Mouse (Mus musculus): ENCODE results near the gene Fkbp1b. TPM values are rescaled to one million over a fixed set of nuclear protein-coding genes. Genes with fewer than 3 reads are reported as not detected.
A peak's percentile ranks its signal among the peaks of the same experiment; 100 is the strongest.
"Not testable (repeated sequence)": the region's sequence is repeated elsewhere in the genome, so short reads cannot be mapped to it uniquely, and the experiment has no call there.

The Fkbp1b gene
- polyA plus RNA-seq, 1 experiment from 2014 or later: 7.5 TPM

GRCm38 (mm10) chr12:4836959-4837358 lies 4.4 kb downstream of the Fkbp1b start:
- no peak overlapping the region for H3K9ac ChIP-seq (ENCODE audit: low read length)
- no peak overlapping the region for H3K4me3 ChIP-seq (replicated peaks; ENCODE audit: low read length)
- H3K9me3 ChIP-seq (replicated peaks; ENCODE audit: control insufficient read depth, low read length): no peaks in the 10 kb centered on the region
- WGBS: 27% methylated on average over 4 of the region's 4 CpGs
- no peak overlapping the region for H3K27ac ChIP-seq (ENCODE audit: low read length)
- ATAC-seq (ENCODE audit: insufficient read depth, low FRiP score): no peak
- no peaks in the 10 kb centered on the region for H3K4me1 ChIP-seq (ENCODE audit: control insufficient read depth, insufficient read depth, low read length)
- H3K4me2 ChIP-seq (ENCODE audit: low read depth, low read length): no peak overlapping the region
- 0 out of 2 replicates have a peak, but pooled peaks cover 4% of the 10 kb centered on the region for H3K36me3 ChIP-seq (ENCODE audit: control insufficient read depth, insufficient read depth, low read length)
- no peaks in the 10 kb centered on the region for H3K27me3 ChIP-seq (ENCODE audit: control insufficient read depth, insufficient read depth, low read length)

GRCm38 (mm10) chr12:4827256-4827655 lies 14.1 kb downstream of the Fkbp1b start:
- no peaks in the 10 kb centered on the region for H3K9me3 ChIP-seq (replicated peaks; ENCODE audit: control insufficient read depth, low read length)

GRCm38 (mm10) chr12:4817361-4818101 lies 23.9 kb downstream of the Fkbp1b start, which contains the start of gene Sf3b6:
Gene Sf3b6, plus strand, starts transcription at chr12:4817544.
- peak; percentile 98 for ATAC-seq (ENCODE audit: insufficient read depth, low FRiP score)
- no peaks in the 10 kb centered on the region for H3K9me3 ChIP-seq (replicated peaks; ENCODE audit: control insufficient read depth, low read length)
- H3K36me3 ChIP-seq (ENCODE audit: control insufficient read depth, insufficient read depth, low read length): no peaks in the 10 kb centered on the region
- H3K4me2 ChIP-seq (ENCODE audit: low read depth, low read length): peak within 1 kb of the TSS; percentile 83
- peak within 1 kb of the TSS; percentile 84 for H3K9ac ChIP-seq (ENCODE audit: low read length)
- H3K4me1 ChIP-seq (ENCODE audit: control insufficient read depth, insufficient read depth, low read length): peaks cover 10% of the 10 kb centered on the region
- H3K4me3 ChIP-seq (replicated peaks; ENCODE audit: low read length): peak within 1 kb of the TSS; percentile 60
- peak within 1 kb of the TSS; percentile 95 for H3K27ac ChIP-seq (ENCODE audit: low read length)
- under 1% methylated on average over 49 of the region's 49 CpGs for WGBS
- H3K27me3 ChIP-seq (ENCODE audit: control insufficient read depth, insufficient read depth, low read length): no peaks in the 10 kb centered on the region

More at GRCm38 (mm10) chr12:4827256-4827655, 14.1 kb downstream of the Fkbp1b start:
- no peak for ATAC-seq (ENCODE audit: insufficient read depth, low FRiP score)
- Histone ChIP-seq H3K36me3 (ENCODE audit: control insufficient read depth, insufficient read depth, low read length) (peaks cover 11% of the 10 kb centered on the region; the same call in 1 of the 2 replicates), H3K27me3 (ENCODE audit: control insufficient read depth, insufficient read depth, low read length) (no peaks in the 10 kb centered on the region), H3K27ac (ENCODE audit: low read length) (no peak overlapping the region), H3K4me1 (ENCODE audit: control insufficient read depth, insufficient read depth, low read length) (no peaks in the 10 kb centered on the region), H3K4me2 (ENCODE audit: low read depth, low read length) (no peak overlapping the region), H3K9ac (ENCODE audit: low read length) (no peak overlapping the region), H3K4me3 (replicated peaks; ENCODE audit: low read length) (no peak overlapping the region)
- WGBS: 69% methylated on average over 3 of the region's 3 CpGs

GRCm38 (mm10) chr12:4816680-4817360 lies 24.6 kb downstream of the Fkbp1b start:
- 7% methylated on average over 24 of the region's 24 CpGs for WGBS
- Histone ChIP-seq H3K36me3 (ENCODE audit: control insufficient read depth, insufficient read depth, low read length) (no peaks in the 10 kb centered on the region), H3K9me3 (replicated peaks; ENCODE audit: control insufficient read depth, low read length) (no peaks in the 10 kb centered on the region), H3K9ac (ENCODE audit: low read length) (peak overlapping the region; percentile 84), H3K4me2 (ENCODE audit: low read depth, low read length) (peak overlapping the region; percentile 82), H3K27ac (ENCODE audit: low read length) (peak overlapping the region; percentile 95), H3K4me3 (replicated peaks; ENCODE audit: low read length) (peak overlapping the region; percentile 60), H3K27me3 (ENCODE audit: control insufficient read depth, insufficient read depth, low read length) (no peaks in the 10 kb centered on the region), H3K4me1 (ENCODE audit: control insufficient read depth, insufficient read depth, low read length) (peaks cover 10% of the 10 kb centered on the region)
- peak; percentile 78 for ATAC-seq (ENCODE audit: insufficient read depth, low FRiP score)

GRCm38 (mm10) chr12:4813636-4814035 lies 27.8 kb downstream of the Fkbp1b start:
- Histone ChIP-seq H3K4me3 (replicated peaks; ENCODE audit: low read length) (no peak overlapping the region), H3K9me3 (replicated peaks; ENCODE audit: control insufficient read depth, low read length) (peaks cover 4% of the 10 kb centered on the region; the same call in 1 of the 2 replicates), H3K27me3 (ENCODE audit: control insufficient read depth, insufficient read depth, low read length) (no peaks in the 10 kb centered on the region), H3K27ac (ENCODE audit: low read length) (no peak overlapping the region), H3K9ac (ENCODE audit: low read length) (no peak overlapping the region), H3K36me3 (ENCODE audit: control insufficient read depth, insufficient read depth, low read length) (no peaks in the 10 kb centered on the region), H3K4me2 (ENCODE audit: low read depth, low read length) (no peak overlapping the region), H3K4me1 (ENCODE audit: control insufficient read depth, insufficient read depth, low read length) (peaks cover 6% of the 10 kb centered on the region)
- no peak for ATAC-seq (ENCODE audit: insufficient read depth, low FRiP score)
- 71% methylated on average over 4 of the region's 4 CpGs for WGBS

- no peak overlapping the region for H3K9ac ChIP-seq (ENCODE audit: low read length)
- no peaks in the 10 kb centered on the region for H3K36me3 ChIP-seq (ENCODE audit: control insufficient read depth, insufficient read depth, low read length)
- H3K4me2 ChIP-seq (ENCODE audit: low read depth, low read length): no peak overlapping the region
- no peak for ATAC-seq (ENCODE audit: insufficient read depth, low FRiP score)
- no peaks in the 10 kb centered on the region for H3K27me3 ChIP-seq (ENCODE audit: control insufficient read depth, insufficient read depth, low read length)
- H3K4me1 ChIP-seq (ENCODE audit: control insufficient read depth, insufficient read depth, low read length): peaks cover 3% of the 10 kb centered on the region
- no peak overlapping the region for H3K4me3 ChIP-seq (replicated peaks; ENCODE audit: low read length)
- no peak overlapping the region for H3K27ac ChIP-seq (ENCODE audit: low read length)
- WGBS: 20% methylated on average over 3 of the region's 3 CpGs
- H3K9me3 ChIP-seq (replicated peaks; ENCODE audit: control insufficient read depth, low read length): peaks cover 4% of the 10 kb centered on the region; the same call in 1 of the 2 replicates
These were observed 29.7 kb downstream of the Fkbp1b start for GRCm38 (mm10) chr12:4811705-4812104.

- Histone ChIP-seq H3K27ac (ENCODE audit: low read length) (no peak overlapping the region), H3K4me3 (replicated peaks; ENCODE audit: low read length) (no peak overlapping the region), H3K36me3 (ENCODE audit: control insufficient read depth, insufficient read depth, low read length) (no peaks in the 10 kb centered on the region), H3K4me1 (ENCODE audit: control insufficient read depth, insufficient read depth, low read length) (no peaks in the 10 kb centered on the region; the same call in 1 of the 2 replicates), H3K9me3 (replicated peaks; ENCODE audit: control insufficient read depth, low read length) (peaks cover 4% of the 10 kb centered on the region; the same call in 1 of the 2 replicates), H3K27me3 (ENCODE audit: control insufficient read depth, insufficient read depth, low read length) (no peaks in the 10 kb centered on the region), H3K9ac (ENCODE audit: low read length) (no peak overlapping the region), H3K4me2 (ENCODE audit: low read depth, low read length) (no peak overlapping the region)
- ATAC-seq (ENCODE audit: insufficient read depth, low FRiP score): no peak
- 74% methylated on average over 4 of the region's 4 CpGs for WGBS
These were observed 30.4 kb downstream of the Fkbp1b start for GRCm38 (mm10) chr12:4811036-4811435.

- 67% methylated on average over 6 of the region's 6 CpGs for WGBS
- H3K27me3 ChIP-seq (ENCODE audit: control insufficient read depth, insufficient read depth, low read length); ATAC-seq (ENCODE audit: insufficient read depth, low FRiP score): not testable (repeated sequence)
These were observed 43.9 kb downstream of the Fkbp1b start for GRCm38 (mm10) chr12:4797471-4797870.

GRCm38 (mm10) chr12:4793718-4794117 lies 47.7 kb downstream of the Fkbp1b start:
- H3K9me3 ChIP-seq (replicated peaks; ENCODE audit: control insufficient read depth, low read length): no peaks in the 10 kb centered on the region
- ATAC-seq (ENCODE audit: insufficient read depth, low FRiP score): no peak

More at GRCm38 (mm10) chr12:4797471-4797870, 43.9 kb downstream of the Fkbp1b start:
- not testable (repeated sequence) for H3K4me1 ChIP-seq (ENCODE audit: control insufficient read depth, insufficient read depth, low read length); H3K4me3 ChIP-seq (replicated peaks; ENCODE audit: low read length); H3K9me3 ChIP-seq (replicated peaks; ENCODE audit: control insufficient read depth, low read length); H3K4me2 ChIP-seq (ENCODE audit: low read depth, low read length); H3K9ac ChIP-seq (ENCODE audit: low read length); H3K27ac ChIP-seq (ENCODE audit: low read length); H3K36me3 ChIP-seq (ENCODE audit: control insufficient read depth, insufficient read depth, low read length)

More at GRCm38 (mm10) chr12:4793718-4794117, 47.7 kb downstream of the Fkbp1b start:
- Histone ChIP-seq H3K4me3 (replicated peaks; ENCODE audit: low read length) (no peak overlapping the region), H3K9ac (ENCODE audit: low read length) (no peak overlapping the region), H3K27me3 (ENCODE audit: control insufficient read depth, insufficient read depth, low read length) (no peaks in the 10 kb centered on the region), H3K27ac (ENCODE audit: low read length) (no peak overlapping the region), H3K4me2 (ENCODE audit: low read depth, low read length) (no peak overlapping the region), H3K36me3 (ENCODE audit: control insufficient read depth, insufficient read depth, low read length) (no peaks in the 10 kb centered on the region), H3K4me1 (ENCODE audit: control insufficient read depth, insufficient read depth, low read length) (no peaks in the 10 kb centered on the region)
- 90% methylated on average over 1 of the region's 1 CpGs for WGBS
